8 mouse cellular contexts compared by ENCODE assay signal in genomic region chr4:141734446-141735205, GRCm38 (mm10). TPM values are rescaled to one million over a fixed set of nuclear protein-coding genes. Genes with fewer than 3 reads are reported as not detected.
A peak's percentile ranks its signal among the peaks of the same experiment; 100 is the strongest.
DNase-seq lines count a peak whose midpoint lies in the region; ATAC-seq and TF ChIP-seq lines count a peak whose summit lies in the region.

No protein-coding gene starts in this region.

- no peaks in the 10 kb centered on the region for H3K36me3 ChIP-seq in hindbrain, embryonic 12.5 days

- no peaks in the 10 kb centered on the region for H3K27me3 ChIP-seq in Patski
- H3K27me3 ChIP-seq in hindbrain, embryonic 12.5 days = peaks cover 9% of the 10 kb centered on the region

- peak; percentile 92 for ATAC-seq in Patski
- ATAC-seq in hindbrain, embryonic 12.5 days (ENCODE audit: low FRiP score) = peak; percentile 98

- H3K27ac ChIP-seq in hindbrain, embryonic 12.5 days = 0 out of 2 replicates have a peak overlapping the region, but pooled peaks have one; percentile 23

- peak overlapping the region; percentile 71 for H3K4me2 ChIP-seq in hindbrain, embryonic 12.5 days (replicated peaks)

- in situ Hi-C loops in Patski (cut with MboI; ENCODE audit: low pct_unique_long_range_greater_than_20kb) = no loop called here

- H3K4me1 ChIP-seq in hindbrain, embryonic 12.5 days = peaks cover 8% of the 10 kb centered on the region

- POLR2A ChIA-PET in Patski (lab: Charles Lee) = interaction anchor here (0.5 to 1.0 kb wide), 2 partner anchors 11 to 42 kb away, joined by 3 read pairs; partner anchors contain the start of gene Ddi2

- WGBS in hindbrain, embryonic 12.5 days = 6% methylated on average over 24 of the region's 24 CpGs

- H3K9me3 ChIP-seq in hindbrain, embryonic 12.5 days (replicated peaks) = no peaks in the 10 kb centered on the region

- DNase-seq in Patski (ENCODE audit: low read depth, low spot score) = no peak
- peak; percentile 89 to 95 for DNase-seq in cerebellum, postnatal 10 days
- peak; percentile 91 to 92 for DNase-seq in frontal cortex, postnatal 10 days (ENCODE audit: low spot score in 2 of 2)
- DNase-seq in layer of hippocampus, postnatal 14 days (ENCODE audit: low spot score in 2 of 2) = peak; percentile 88 to 95
- peak; percentile 93 for DNase-seq in lung, postnatal 10 days
- peak; percentile 72 for DNase-seq in ovary, postnatal 14 days (ENCODE audit: low spot score)
- peak; percentile 87 to 89 for DNase-seq in thymus, postnatal 10 days (ENCODE audit: low spot score in 2 of 2)

- H3K9ac ChIP-seq in hindbrain, embryonic 12.5 days = peak overlapping the region; percentile 44

- CTCF ChIA-PET in Patski (lab: Charles Lee) = no interaction called here

- no peak for TF ChIP-seq CTCF in Patski (IDR thresholded peaks at IDR 0.05)

- peak overlapping the region; percentile 34 for H3K4me3 ChIP-seq in hindbrain, embryonic 12.5 days

RNA-seq across cellular contexts. Expression of gene Ddi2, which starts 11.4 kb away (rescaled TPM):
- polyA plus RNA-seq in Patski (2021) = 16.6 TPM
- 28.1 and 28.7 TPM in 2 replicates for polyA plus RNA-seq in hindbrain, embryonic 12.5 days (2016; fragmentation: Nextera tagmentation; extraction: Ambion mirVana)
- 10 to 100 TPM; 29.4 to 34.0 TPM for total RNA-seq in layer of hippocampus, postnatal 14 days (2021)

RNA-seq across cellular contexts. Expression of gene Agmat, which starts 11.8 kb away (rescaled TPM):
- polyA plus RNA-seq in Patski (2021) = not detected
- not detected in 2 replicates for polyA plus RNA-seq in hindbrain, embryonic 12.5 days (2016; fragmentation: Nextera tagmentation; extraction: Ambion mirVana)
- not detected for total RNA-seq in layer of hippocampus, postnatal 14 days (2021)

RNA-seq across cellular contexts. Expression of gene Rsc1a1, which starts 49.2 kb away (rescaled TPM):
- 4.7 TPM for polyA plus RNA-seq in Patski (2021)
- polyA plus RNA-seq in hindbrain, embryonic 12.5 days (2016; fragmentation: Nextera tagmentation; extraction: Ambion mirVana) = 0.43 TPM in 1 of 2 replicates, not detected in the other
- total RNA-seq in layer of hippocampus, postnatal 14 days (2021) = under 1 TPM in 1 of 2 experiments, not detected in 1; 0.79 TPM

RNA-seq across cellular contexts. Expression of gene Dnajc16, which starts 56.1 kb away (rescaled TPM):
- polyA plus RNA-seq in Patski (2021) = 14.5 TPM
- 6.3 and 7.2 TPM in 2 replicates for polyA plus RNA-seq in hindbrain, embryonic 12.5 days (2016; fragmentation: Nextera tagmentation; extraction: Ambion mirVana)
- total RNA-seq in layer of hippocampus, postnatal 14 days (2021) = 10 to 100 TPM; 29.4 to 33.3 TPM

RNA-seq across cellular contexts. Expression of gene Casp9, which starts 58.8 kb away (rescaled TPM):
- 6.9 TPM for polyA plus RNA-seq in Patski (2021)
- 23.6 and 25.6 TPM in 2 replicates for polyA plus RNA-seq in hindbrain, embryonic 12.5 days (2016; fragmentation: Nextera tagmentation; extraction: Ambion mirVana)
- 10 to 100 TPM; 23.1 to 23.3 TPM for total RNA-seq in layer of hippocampus, postnatal 14 days (2021)
